Mouse (Mus musculus) neural tube, embryonic 11.5 days (tissue): Measurements from ENCODE around the gene Ggt7. TPM values are rescaled to one million over a fixed set of nuclear protein-coding genes. Genes with fewer than 3 reads are reported as not detected.

ENCODE experiments used
- ATAC-seq: fragments of 200-750 bp; cut with Nextera tagmentation; 2 replicates; pipeline ENCODE4 v1.8.0; 2017; ENCODE audit warnings: moderate number of reproducible peaks, mild to moderate bottlenecking, moderate TSS enrichment, moderate library complexity; ENCODE audit not compliant: insufficient read depth, low FRiP score, low TSS enrichment
- DNase-seq: peaks from one replicate; pipeline ENCODE4 v3.0.0-alpha.2; 2015; ENCODE audit warnings: low spot score
- H3K27ac ChIP-seq: fragments of 300-500 bp; sonication (generic); 2 replicates; pipeline ENCODE4 v1.5.1; 2014; ENCODE audit warnings: low read depth, mild to moderate bottlenecking, low read length
- H3K27me3 ChIP-seq: fragments of 300-500 bp; sonication (generic); 2 replicates; pipeline ENCODE4 v1.6.1; 2014; ENCODE audit warnings: mild to moderate bottlenecking, low read length, mixed read lengths; ENCODE audit not compliant: control insufficient read depth, insufficient read depth
- H3K36me3 ChIP-seq: fragments of 300-500 bp; sonication (generic); 2 replicates; pipeline ENCODE4 v1.6.1; 2014; ENCODE audit warnings: mild to moderate bottlenecking, low read length, moderate library complexity, mixed read lengths; ENCODE audit not compliant: control insufficient read depth, insufficient read depth
- H3K4me1 ChIP-seq: fragments of 300-500 bp; sonication (generic); 2 replicates; pipeline ENCODE4 v1.6.1; 2014; ENCODE audit warnings: low read length, mixed read lengths; ENCODE audit not compliant: control insufficient read depth, insufficient read depth
- H3K4me2 ChIP-seq: fragments of 300-500 bp; sonication (generic); 2 replicates; pipeline ENCODE4 v1.6.1; 2014; ENCODE audit warnings: low read depth, mild to moderate bottlenecking, moderate library complexity
- H3K4me3 ChIP-seq: fragments of 300-500 bp; sonication (generic); 2 replicates; pipeline ENCODE4 v1.5.1; 2014; ENCODE audit warnings: low read depth, low read length
- H3K9ac ChIP-seq: fragments of 300-500 bp; sonication (generic); 2 replicates; pipeline ENCODE4 v1.6.1; 2014; ENCODE audit warnings: mild to moderate bottlenecking, low read length
- H3K9me3 ChIP-seq: fragments of 300-500 bp; sonication (generic); 2 replicates; pipeline ENCODE4 v1.6.1; 2016; ENCODE audit warnings: low read length; ENCODE audit not compliant: control insufficient read depth
- WGBS: fragments of 180-500 bp; shearing (Covaris S2); extraction: QIAGEN DNeasy Blood & Tissue Kit; methylation state at CpG from one replicate; pipeline ENCODE4 v1.1.7; 2014; 5-methylcytosine and 5-hydroxymethylcytosine counted together
- polyA plus RNA-seq: library from polyadenylated mRNA; unstranded; fragments of >200 nt; fragmentation: Nextera tagmentation; extraction: Ambion mirVana; gene quantifications from 2 replicates; pipeline ENCODE4 v1.2.1, GENCODE M21; 2014

Ggt7 gene
- polyA plus RNA-seq, 1 experiment from 2014 or later = 17.1 TPM

DNA sequence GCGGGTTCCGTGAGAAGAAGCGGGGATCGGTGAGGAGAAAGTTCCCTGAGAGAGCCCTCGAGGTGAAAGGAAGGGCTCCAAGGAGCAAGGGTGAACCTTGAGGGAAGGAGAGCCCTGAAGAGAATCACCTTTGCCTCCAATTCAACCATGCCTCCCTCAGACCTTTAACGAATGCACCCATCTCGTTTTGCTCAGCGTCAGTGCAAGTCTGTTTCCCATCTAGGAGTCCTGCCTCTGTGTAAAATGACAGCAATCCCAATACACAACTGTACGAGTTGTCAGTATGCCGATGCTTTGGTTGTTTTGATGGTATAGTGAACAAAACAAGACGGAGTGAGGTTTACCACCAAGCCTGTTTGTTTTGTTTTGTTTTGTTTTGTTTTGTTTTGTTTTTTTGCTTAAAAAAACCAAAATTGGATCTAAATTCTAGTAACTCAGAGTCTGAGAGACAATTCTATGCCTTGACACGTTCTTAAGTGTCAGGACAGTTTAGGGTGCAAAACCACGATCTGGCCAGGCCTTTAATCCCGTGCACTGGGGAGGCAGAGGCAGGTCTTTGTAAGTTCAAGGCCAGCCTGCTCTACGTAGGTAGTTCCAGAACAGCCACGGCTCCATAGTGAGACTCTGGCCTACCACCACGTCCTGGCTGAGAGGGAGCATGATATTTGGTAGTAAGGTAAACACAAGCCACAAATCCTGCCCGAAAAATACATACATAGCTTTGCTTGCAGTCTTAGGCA lies 664 bp upstream of the Ggt7 start:
- H3K4me2 ChIP-seq = peak overlapping the region; percentile 81
- DNase-seq = no peak
- no peak for ATAC-seq
- H3K4me1 ChIP-seq = peaks cover 16% of the 10 kb centered on the region
- H3K4me3 ChIP-seq = peak overlapping the region; percentile 69
- no peaks in the 10 kb centered on the region for H3K9me3 ChIP-seq
- 29% methylated on average over 18 of the region's 18 CpGs for WGBS
- no peaks in the 10 kb centered on the region for H3K27me3 ChIP-seq
- no peak overlapping the region for H3K27ac ChIP-seq
- H3K36me3 ChIP-seq = no peaks in the 10 kb centered on the region
- H3K9ac ChIP-seq = peak overlapping the region; percentile 71

DNA sequence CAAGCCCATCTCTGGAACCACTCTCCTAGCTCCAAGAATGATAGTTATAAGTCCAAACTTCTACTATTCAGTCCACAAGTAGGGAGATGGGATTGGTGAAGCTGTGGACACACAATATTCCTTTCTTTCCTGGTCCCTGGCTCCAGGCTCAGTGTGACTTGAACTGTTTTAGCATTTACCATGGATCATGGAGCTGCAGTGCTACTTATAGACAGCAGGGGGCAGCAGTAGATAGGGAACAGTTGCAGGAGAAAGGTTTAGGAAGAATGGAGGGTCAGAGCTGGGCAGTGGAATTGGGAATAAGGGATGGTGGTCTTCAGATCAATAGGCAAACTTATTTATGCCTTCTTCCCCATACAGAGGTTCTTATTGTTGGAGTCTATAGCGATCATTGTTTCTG lies 2.1 kb downstream of the Ggt7 start:
- no peaks in the 10 kb centered on the region for H3K9me3 ChIP-seq
- H3K27me3 ChIP-seq = no peaks in the 10 kb centered on the region
- ATAC-seq (no peak), DNase-seq (peak; percentile 70)
- WGBS = 8% methylated on average over 1 of the region's 1 CpGs
- H3K36me3 ChIP-seq = no peaks in the 10 kb centered on the region
- no peak overlapping the region for H3K9ac ChIP-seq
- no peak overlapping the region for H3K27ac ChIP-seq
- no peak overlapping the region for H3K4me3 ChIP-seq
- H3K4me2 ChIP-seq = no peak overlapping the region
- peaks cover 16% of the 10 kb centered on the region for H3K4me1 ChIP-seq

DNA sequence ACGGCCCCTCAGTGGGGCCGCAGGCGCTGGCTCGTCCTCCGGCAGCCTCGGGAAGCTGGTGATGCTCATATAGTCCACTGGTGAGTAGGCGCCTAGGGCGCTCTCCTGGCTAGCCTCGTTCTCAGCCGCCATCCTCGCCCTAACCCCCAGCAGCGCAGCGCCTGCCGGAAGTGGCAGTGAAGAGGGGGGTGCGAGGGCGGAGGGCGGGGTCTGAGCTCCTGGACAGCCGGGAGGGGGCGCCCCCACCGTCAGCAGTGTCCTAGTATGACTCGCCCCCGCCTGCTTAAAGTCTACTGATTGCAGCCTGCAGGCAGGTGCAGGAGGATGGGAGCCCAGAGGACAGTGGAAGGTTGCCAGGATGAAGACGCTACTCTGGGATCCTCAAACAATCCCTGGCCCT lies 3.4 kb downstream of the Ggt7 start:
- H3K36me3 ChIP-seq = no peaks in the 10 kb centered on the region
- H3K4me3 ChIP-seq = peak overlapping the region; percentile 50
- peak; percentile 15; the same call in 1 of the 2 replicates for ATAC-seq

DNA sequence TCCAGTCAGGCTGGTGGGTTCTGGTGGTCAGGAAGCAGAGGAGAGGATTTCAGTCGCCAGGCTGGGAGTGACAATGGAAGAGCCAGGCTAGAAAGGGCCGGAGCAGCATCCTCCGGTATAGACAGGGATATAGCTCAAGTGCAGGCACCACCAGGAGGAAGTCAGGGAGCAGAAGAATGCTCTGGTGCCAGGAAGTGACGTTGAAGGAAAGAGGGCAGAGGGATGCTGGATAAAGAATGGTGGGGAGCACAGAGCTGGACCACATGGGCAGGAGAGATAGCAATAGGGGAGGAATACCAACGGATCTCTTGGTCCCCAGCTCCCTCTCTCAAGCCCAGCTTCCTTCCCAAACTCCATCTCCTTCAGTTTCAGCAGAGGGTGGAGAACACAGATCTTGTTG lies 4.5 kb downstream of the Ggt7 start:
- Histone ChIP-seq H3K9ac (peak overlapping the region; percentile 23; the same call in 1 of the 2 replicates), H3K9me3 (no peaks in the 10 kb centered on the region), H3K36me3 (no peaks in the 10 kb centered on the region), H3K27me3 (no peaks in the 10 kb centered on the region), H3K4me3 (no peak overlapping the region; the same call in 1 of the 2 replicates), H3K27ac (no peak overlapping the region), H3K4me1 (peaks cover 12% of the 10 kb centered on the region), H3K4me2 (peak overlapping the region; percentile 83)
- ATAC-seq = no peak
- 75% methylated on average over 5 of the region's 5 CpGs for WGBS
- DNase-seq = no peak

More for the DNA sequence above, 3.4 kb downstream of the Ggt7 start:
- Histone ChIP-seq H3K9ac (peak overlapping the region; percentile 76), H3K9me3 (no peaks in the 10 kb centered on the region), H3K4me1 (peaks cover 16% of the 10 kb centered on the region), H3K27ac (no peak overlapping the region), H3K4me2 (peak overlapping the region; percentile 83), H3K27me3 (no peaks in the 10 kb centered on the region)
- peak; percentile 78 for DNase-seq
- WGBS = 1% methylated on average over 18 of the region's 23 CpGs

DNA sequence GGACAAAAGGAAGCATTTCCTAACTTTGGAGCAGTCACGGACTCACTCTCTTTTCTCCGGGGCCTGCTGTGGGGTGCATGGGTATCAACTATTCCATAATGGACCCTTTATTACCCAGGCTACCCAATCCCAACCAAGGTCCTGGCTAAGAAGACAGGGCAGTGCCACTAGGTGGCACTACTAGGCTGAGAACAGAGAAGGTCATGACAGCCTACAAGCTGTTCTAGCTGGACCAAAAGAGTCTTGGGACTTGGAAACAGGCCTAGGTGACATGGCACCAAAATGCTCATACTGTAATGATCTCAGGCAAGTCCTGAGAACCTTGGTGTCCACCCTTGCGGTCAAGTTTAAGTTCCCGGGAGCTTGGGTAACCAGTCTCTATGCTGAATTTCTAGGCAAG lies 5.6 kb downstream of the Ggt7 start:
- no peaks in the 10 kb centered on the region for H3K27me3 ChIP-seq
- ATAC-seq (no peak), DNase-seq (peak; percentile 40)
- H3K27ac ChIP-seq = no peak overlapping the region
- H3K9me3 ChIP-seq = no peaks in the 10 kb centered on the region
- H3K9ac ChIP-seq = no peak overlapping the region
- peaks cover 12% of the 10 kb centered on the region for H3K4me1 ChIP-seq
- H3K4me3 ChIP-seq = no peak overlapping the region
- WGBS = 54% methylated on average over 4 of the region's 4 CpGs
- H3K4me2 ChIP-seq = no peak overlapping the region
- no peaks in the 10 kb centered on the region for H3K36me3 ChIP-seq

DNA sequence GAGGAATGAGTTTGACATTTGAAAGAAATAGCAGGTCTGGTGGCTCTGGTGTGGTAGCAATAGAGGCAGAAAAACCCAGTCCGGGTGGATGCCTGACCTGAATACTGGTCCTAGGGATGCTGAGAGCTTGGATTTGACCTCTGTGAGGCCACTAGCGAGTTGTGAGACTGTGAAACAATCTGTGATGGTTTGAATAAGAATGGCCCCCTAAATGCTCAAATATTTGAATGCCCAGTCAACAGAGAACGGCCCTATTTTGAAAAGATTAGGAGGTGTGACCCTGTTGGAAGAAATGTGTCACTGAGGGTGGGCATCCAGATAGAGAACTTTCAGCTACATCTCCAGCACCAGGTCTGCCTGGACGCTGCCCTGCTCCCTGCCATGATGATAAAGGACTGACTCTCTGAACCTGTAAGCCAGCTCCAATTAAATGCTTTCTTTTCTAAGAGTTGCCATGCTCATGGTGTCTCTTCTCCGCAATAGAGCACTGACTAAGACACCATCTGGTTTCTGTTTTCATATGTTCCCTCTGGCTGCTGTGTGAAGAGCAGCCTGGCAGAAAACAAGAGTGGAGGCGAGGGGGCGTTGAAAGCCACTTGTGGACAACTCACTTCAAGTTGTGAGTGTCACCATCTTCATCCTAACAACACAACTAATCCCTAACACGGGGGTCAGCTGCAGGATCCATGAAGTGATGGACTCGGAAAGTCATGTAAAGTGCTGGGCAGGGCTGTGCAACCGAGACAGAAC lies 10.1 kb downstream of the Ggt7 start:
- H3K4me1 ChIP-seq = no peaks in the 10 kb centered on the region
- DNase-seq (no peak), ATAC-seq (no peak)
- H3K36me3 ChIP-seq = no peaks in the 10 kb centered on the region
- no peaks in the 10 kb centered on the region for H3K9me3 ChIP-seq
- H3K27ac ChIP-seq = no peak overlapping the region
- H3K4me2 ChIP-seq = no peak overlapping the region
- H3K27me3 ChIP-seq = no peaks in the 10 kb centered on the region
- no peak overlapping the region for H3K4me3 ChIP-seq
- H3K9ac ChIP-seq = no peak overlapping the region
- 78% methylated on average over 10 of the region's 10 CpGs for WGBS

DNA sequence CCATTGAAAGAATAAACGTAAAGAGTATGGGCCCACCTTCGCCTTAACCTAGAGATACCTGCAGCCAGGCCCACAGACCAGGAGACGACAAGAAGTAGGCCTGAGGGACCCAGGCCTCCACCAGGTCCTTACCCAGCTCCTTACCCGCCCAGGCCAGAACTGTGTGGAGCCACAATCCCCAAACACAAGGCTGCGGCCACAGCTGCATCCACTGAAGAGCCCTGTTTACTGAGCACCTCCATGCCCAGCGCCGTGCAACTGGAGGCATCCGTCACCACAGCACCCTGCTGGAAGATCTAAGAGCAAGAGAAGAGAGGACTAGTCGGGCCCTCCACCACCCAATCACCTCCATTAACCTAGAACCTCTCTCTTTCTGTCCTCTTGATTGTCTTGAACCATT lies 12.2 kb downstream of the Ggt7 start:
- H3K4me2 ChIP-seq = no peak overlapping the region
- H3K4me1 ChIP-seq = no peaks in the 10 kb centered on the region
- no peaks in the 10 kb centered on the region for H3K27me3 ChIP-seq
- WGBS = 93% methylated on average over 9 of the region's 9 CpGs
- H3K4me3 ChIP-seq = no peak overlapping the region
- H3K9ac ChIP-seq = no peak overlapping the region
- no peak overlapping the region for H3K27ac ChIP-seq
- DNase-seq (no peak), ATAC-seq (no peak)
- H3K9me3 ChIP-seq = no peaks in the 10 kb centered on the region
- no peaks in the 10 kb centered on the region for H3K36me3 ChIP-seq

DNA sequence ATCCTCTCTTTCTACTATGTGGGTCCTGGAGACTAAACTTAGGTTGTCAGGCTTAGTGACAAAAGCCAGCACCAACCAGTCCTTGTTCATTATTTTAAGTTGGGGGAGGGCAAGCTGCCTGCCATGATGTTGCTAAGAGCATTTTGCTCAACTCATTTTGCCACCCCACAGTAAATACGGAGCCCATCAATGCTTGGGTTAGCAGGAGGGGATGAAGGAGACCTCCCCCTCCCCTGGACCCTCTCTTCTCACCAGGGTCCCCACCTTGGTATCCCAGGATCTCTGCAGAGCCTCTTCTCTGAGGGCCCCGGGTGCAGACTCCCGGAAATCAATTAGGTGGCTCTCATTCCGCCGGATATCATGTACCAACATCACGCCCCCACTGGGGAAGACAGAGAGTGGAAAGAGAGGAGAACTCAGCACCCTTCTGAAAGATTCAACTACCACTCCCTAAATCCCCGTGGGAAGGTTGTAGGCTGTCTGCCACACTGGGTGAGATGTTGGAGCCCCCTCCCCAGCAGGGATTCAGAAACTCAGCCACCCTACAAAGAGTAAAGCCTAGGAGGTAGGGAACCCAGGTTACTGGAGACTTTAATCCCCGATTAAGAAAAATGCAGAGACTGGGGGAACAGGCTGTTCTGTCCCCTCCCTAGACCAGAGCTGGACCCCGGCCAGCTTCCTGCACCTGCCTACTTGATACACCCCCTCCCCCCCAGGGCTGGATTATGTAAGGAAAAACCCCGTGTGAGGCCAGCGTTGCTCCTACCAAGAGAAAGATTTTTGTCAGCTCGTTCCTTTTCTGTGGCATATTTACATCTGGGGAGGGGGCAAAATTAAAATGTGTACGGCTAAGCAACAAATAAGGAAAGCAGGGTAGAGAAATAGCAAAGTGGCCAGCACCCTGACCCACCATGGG lies 13.3 kb downstream of the Ggt7 start:
- H3K27me3 ChIP-seq = no peaks in the 10 kb centered on the region
- no peak overlapping the region for H3K4me3 ChIP-seq
- H3K36me3 ChIP-seq = no peaks in the 10 kb centered on the region
- no peaks in the 10 kb centered on the region for H3K4me1 ChIP-seq
- no peak overlapping the region for H3K9ac ChIP-seq
- H3K27ac ChIP-seq = no peak overlapping the region
- WGBS = 79% methylated on average over 13 of the region's 13 CpGs
- ATAC-seq (no peak), DNase-seq (no peak)
- no peaks in the 10 kb centered on the region for H3K9me3 ChIP-seq
- H3K4me2 ChIP-seq = no peak overlapping the region
